15 mouse cellular contexts compared by ENCODE assay signal in genomic region chr6:55173941-55174349, GRCm38 (mm10). TPM values are rescaled to one million over a fixed set of nuclear protein-coding genes. Genes with fewer than 3 reads are reported as not detected.
A peak's percentile ranks its signal among the peaks of the same experiment; 100 is the strongest.
DNase-seq lines count a peak whose midpoint lies in the region; ATAC-seq and TF ChIP-seq lines count a peak whose summit lies in the region.
"Had no signal": no experiment of that assay in that cellular context is flagged by ENCODE, and none has a peak within 500 bp of the region (broad histone marks: within the 10 kb centered on the region; RNA-seq: fewer than 3 reads in every experiment).

No protein-coding gene starts in this region.

- H3K36me3 ChIP-seq in liver, adult 2 months (ENCODE audit: control insufficient read depth, insufficient read depth, low read length), result peaks cover 4% of the 10 kb centered on the region
- no peaks in the 10 kb centered on the region for H3K36me3 ChIP-seq in liver, postnatal 0 days (replicated peaks; ENCODE audit: insufficient read depth, low read length)
- H3K36me3 ChIP-seq: limb, embryonic 13.5 days; neural tube, embryonic 13.5 days had no signal

- no peak overlapping the region for H3K4me2 ChIP-seq in liver, postnatal 0 days (ENCODE audit: low read depth, low read length)
- H3K4me2 ChIP-seq: limb, embryonic 13.5 days; neural tube, embryonic 13.5 days had no signal

- no peaks in the 10 kb centered on the region for H3K27me3 ChIP-seq in liver, adult 2 months (ENCODE audit: control insufficient read depth, insufficient read depth, low read length)
- no peaks in the 10 kb centered on the region for H3K27me3 ChIP-seq in liver, postnatal 0 days (ENCODE audit: insufficient read depth, low read length)
- H3K27me3 ChIP-seq: limb, embryonic 13.5 days had no signal

- H3K4me1 ChIP-seq in liver, adult 2 months (ENCODE audit: control insufficient read depth, insufficient read depth, low read length), result peaks cover 20% of the 10 kb centered on the region
- H3K4me1 ChIP-seq in liver, postnatal 0 days (ENCODE audit: insufficient read depth), result peaks cover 8% of the 10 kb centered on the region
- H3K4me1 ChIP-seq: neural tube, embryonic 13.5 days had no signal

- H3K9ac ChIP-seq in liver, adult 2 months (ENCODE audit: low read depth, low read length), result peak overlapping the region; percentile 86
- H3K9ac ChIP-seq in liver, postnatal 0 days (replicated peaks), result no peak overlapping the region
- H3K9ac ChIP-seq: limb, embryonic 13.5 days; neural tube, embryonic 13.5 days had no signal

- no peak for TF ChIP-seq EP300 in liver, postnatal 0 days (IDR thresholded peaks at IDR 0.05; ENCODE audit: low read depth)

- no peak for DNase-seq in gastrocnemius, adult 2 months
- DNase-seq in gastrocnemius, postnatal 36 days, result no peak
- DNase-seq in liver, adult 2 months (ENCODE audit: extremely low read depth, low read depth, low spot score), result peak; percentile 60
- no peak for DNase-seq in liver, postnatal 0 days
- DNase-seq in embryo, embryonic 11 days, result peak; percentile 52
- DNase-seq in mesoderm, embryonic 11.5 days (ENCODE audit: low read depth, low spot score), result peak; percentile 11
- DNase-seq in spleen, postnatal 14 days (ENCODE audit: low spot score in 2 of 2), result no peak
- DNase-seq in thymus, postnatal 10 days (ENCODE audit: low spot score in 2 of 2), result no peak
- DNase-seq: cerebellum, adult 18-20 months; gastrocnemius, postnatal 10 days; heart, postnatal 10 days; spleen, adult 18-20 months; thymus, postnatal 14 days had no signal

- TF ChIP-seq CTCF in gastrocnemius, adult 2 months (IDR thresholded peaks at IDR 0.05), result no peak
- no peak for TF ChIP-seq CTCF in liver, adult 2 months (IDR thresholded peaks at IDR 0.05; ENCODE audit: low read depth, low read length)
- TF ChIP-seq CTCF in liver, postnatal 0 days (IDR thresholded peaks at IDR 0.05; ENCODE audit: low read depth), result no peak

- H3K79me2 ChIP-seq in liver, adult 2 months (ENCODE audit: control insufficient read depth, insufficient read depth, low read length), result no peaks in the 10 kb centered on the region

- no peak for ATAC-seq in liver, postnatal 0 days

- no peaks in the 10 kb centered on the region for H3K9me3 ChIP-seq in liver, postnatal 0 days (ENCODE audit: low read length)
- H3K9me3 ChIP-seq: limb, embryonic 13.5 days; neural tube, embryonic 13.5 days had no signal

- intact Hi-C loops in gastrocnemius, adult 2 months (cut with DNase I), result no loop called here
- intact Hi-C loops in gastrocnemius, postnatal 36 days (cut with DNase I), result no loop called here

- WGBS in liver, adult 2 months, result 16% methylated on average over 3 of the region's 3 CpGs
- WGBS in liver, postnatal 0 days (ENCODE audit: insufficient replicate concordance), result 58% methylated on average over 3 of the region's 3 CpGs

- H3K4me3 ChIP-seq in gastrocnemius, adult 2 months, result peak overlapping the region; percentile 54
- peak overlapping the region; percentile 43 for H3K4me3 ChIP-seq in liver, adult 2 months (ENCODE audit: insufficient read depth, low read depth, low read length)
- H3K4me3 ChIP-seq in liver, postnatal 0 days (ENCODE audit: low read depth, low read length), result no peak overlapping the region
- H3K4me3 ChIP-seq: limb, embryonic 13.5 days; neural tube, embryonic 13.5 days had no signal

- peak overlapping the region; percentile 44; the same call in 1 of the 2 replicates for H3K27ac ChIP-seq in gastrocnemius, adult 2 months
- peak overlapping the region; percentile 79 for H3K27ac ChIP-seq in liver, adult 2 months (replicated peaks; ENCODE audit: insufficient read depth, low read depth, low read length)
- no peak overlapping the region for H3K27ac ChIP-seq in liver, postnatal 0 days (ENCODE audit: low read depth)
- H3K27ac ChIP-seq: limb, embryonic 13.5 days; neural tube, embryonic 13.5 days had no signal

- no peak for TF ChIP-seq POLR2A in liver, adult 2 months (IDR thresholded peaks at IDR 0.05; ENCODE audit: extremely low read depth, insufficient read depth, low read length)

RNA-seq across cellular contexts. Expression of gene Inmt, which starts 0.9 kb away (rescaled TPM):
- total RNA-seq in gastrocnemius, adult 2 months (2021), result 10 to 100 TPM; 15.5 to 33.0 TPM
- 10 to 100 TPM in 1 of 2 experiments, 1 to 10 TPM in 1; 7.3 to 10.8 TPM for total RNA-seq in gastrocnemius, postnatal 36 days (2021)
- total RNA-seq in liver, adult 2 months (2014; rRNA removed), result 2,150 and 2,435 TPM in 2 replicates
- polyA plus RNA-seq in liver, adult 2 months (2012; rRNA removed), result 370 and 421 TPM in 2 replicates
- 9.8 and 18.7 TPM in 2 replicates for polyA plus RNA-seq in liver, postnatal 0 days (2015; fragmentation: Nextera tagmentation; extraction: Ambion mirVana)
- total RNA-seq: heart, postnatal 10 days had no signal
- polyA plus RNA-seq: neural tube, embryonic 13.5 days had no signal

RNA-seq across cellular contexts. Expression of gene Mindy4, which starts 29.2 kb away (rescaled TPM):
- 1 to 10 TPM; 2.7 to 3.8 TPM for total RNA-seq in gastrocnemius, adult 2 months (2021)
- total RNA-seq in gastrocnemius, postnatal 36 days (2021), result 1 to 10 TPM; 3.0 to 3.4 TPM
- 4.1 and 7.7 TPM in 2 replicates for total RNA-seq in liver, adult 2 months (2014; rRNA removed)
- 3.3 and 4.3 TPM in 2 replicates for polyA plus RNA-seq in liver, adult 2 months (2012; rRNA removed)
- polyA plus RNA-seq in liver, postnatal 0 days (2015; fragmentation: Nextera tagmentation; extraction: Ambion mirVana), result 1.0 and 1.7 TPM in 2 replicates

RNA-seq across cellular contexts. Expression of gene Crhr2, which starts 41.1 kb away (rescaled TPM):
- 10 to 100 TPM; 27.2 to 31.9 TPM for total RNA-seq in gastrocnemius, adult 2 months (2021)
- total RNA-seq in gastrocnemius, postnatal 36 days (2021), result 10 to 100 TPM; 19.5 to 20.8 TPM
- 0.09 and 0.13 TPM in 2 replicates for total RNA-seq in liver, adult 2 months (2014; rRNA removed)
- 0.64 and 1.2 TPM in 2 replicates for polyA plus RNA-seq in liver, adult 2 months (2012; rRNA removed)
- polyA plus RNA-seq in liver, postnatal 0 days (2015; fragmentation: Nextera tagmentation; extraction: Ambion mirVana), result not detected in 2 replicates

Comparison
In these comparisons a context has a peak if more than half of its experiments do, and no peak if none do; other contexts are left out.
1. DNase-seq: peak in liver, adult 2 months (single experiment), embryo, embryonic 11 days (single experiment) and mesoderm, embryonic 11.5 days (single experiment); none in gastrocnemius, adult 2 months (single experiment), gastrocnemius, postnatal 36 days (0 of 2), liver, postnatal 0 days (single experiment), spleen, postnatal 14 days (0 of 2) and thymus, postnatal 10 days (0 of 2).
2. RNA of gene Inmt, which starts 0.9 kb away (total RNA-seq): 2,150 to 2,435 TPM in liver, adult 2 months; 15.5 to 33.0 TPM in gastrocnemius, adult 2 months and 7.3 to 10.8 TPM in gastrocnemius, postnatal 36 days; every median in the first group is over 10 times any median in the second.
3. RNA of gene Crhr2, which starts 41.1 kb away (total RNA-seq): 27.2 to 31.9 TPM in gastrocnemius, adult 2 months and 19.5 to 20.8 TPM in gastrocnemius, postnatal 36 days; 0.09 to 0.13 TPM in liver, adult 2 months; every median in the first group is over 10 times any median in the second.